Mouse (Mus musculus) right cerebral cortex, postnatal 36 days (tissue): ENCODE results near the gene Timm23.
"Not testable (repeated sequence)": the region's sequence is repeated elsewhere in the genome, so short reads cannot be mapped to it uniquely, and the experiment has no call there.

Experiments
- DNase-seq, 2 experiments: peaks; one replicate each; pipeline ENCODE4 v3.0.0; 2022; ENCODE audit warnings: low spot score in 2 of 2, mixed read lengths in 1 of 2

The Timm23 gene

GRCm38 (mm10) chr14:32165278-32166061 is 36.2 kb downstream of the Timm23 start:
- peak in 1 of 2 experiments; percentile 7 for DNase-seq

- DNase-seq, result no peak
These were observed 37.3 kb downstream of the Timm23 start for GRCm38 (mm10) chr14:32164173-32165051.

- no peak for DNase-seq
These were observed 38.4 kb downstream of the Timm23 start for GRCm38 (mm10) chr14:32163203-32163888.

GRCm38 (mm10) chr14:32162231-32162630 is 39.5 kb downstream of the Timm23 start:
- no peak for DNase-seq

GRCm38 (mm10) chr14:32161090-32161885 is 40.4 kb downstream of the Timm23 start:
- DNase-seq, result no peak

- DNase-seq, result no peak
These were observed 41.1 kb downstream of the Timm23 start for GRCm38 (mm10) chr14:32160563-32160962.

GRCm38 (mm10) chr14:32159690-32160246 is 41.9 kb downstream of the Timm23 start, which contains the start of gene Ncoa4:
Gene Ncoa4 (plus strand): TSS chr14:32159865.
- peak; percentile 97 for DNase-seq

GRCm38 (mm10) chr14:32159150-32159670 is 42.5 kb downstream of the Timm23 start:
- DNase-seq, result no peak

- DNase-seq, result no peak
These were observed 46.9 kb downstream of the Timm23 start for GRCm38 (mm10) chr14:32154758-32155157.

- DNase-seq, result no peak
These were observed 48.5 kb downstream of the Timm23 start for GRCm38 (mm10) chr14:32153156-32153555.

GRCm38 (mm10) chr14:32152243-32152965 is 49.3 kb downstream of the Timm23 start:
- no peak for DNase-seq

GRCm38 (mm10) chr14:32150872-32151271 is 50.8 kb downstream of the Timm23 start:
- no peak for DNase-seq

GRCm38 (mm10) chr14:32146578-32146977 is 55.1 kb downstream of the Timm23 start:
- DNase-seq, result no peak

- no peak for DNase-seq
These were observed 55.7 kb downstream of the Timm23 start for GRCm38 (mm10) chr14:32145809-32146511.

GRCm38 (mm10) chr14:32145401-32145800 is 56.3 kb downstream of the Timm23 start:
- no peak for DNase-seq

- no peak for DNase-seq
These were observed 57.0 kb downstream of the Timm23 start for GRCm38 (mm10) chr14:32144734-32145133.

- no peak for DNase-seq
These were observed 60.0 kb downstream of the Timm23 start, which contains the start of gene Msmb for GRCm38 (mm10) chr14:32141723-32142122. Gene Msmb (plus strand): TSS chr14:32142023.

GRCm38 (mm10) chr14:32140359-32140965 is 61.2 kb downstream of the Timm23 start:
- no peak for DNase-seq

GRCm38 (mm10) chr14:32136467-32136866 is 65.2 kb downstream of the Timm23 start:
- DNase-seq, result not testable (repeated sequence)
